Mouse (Mus musculus): ENCODE results near the gene Nos1.

Gene Nos1

DNA sequence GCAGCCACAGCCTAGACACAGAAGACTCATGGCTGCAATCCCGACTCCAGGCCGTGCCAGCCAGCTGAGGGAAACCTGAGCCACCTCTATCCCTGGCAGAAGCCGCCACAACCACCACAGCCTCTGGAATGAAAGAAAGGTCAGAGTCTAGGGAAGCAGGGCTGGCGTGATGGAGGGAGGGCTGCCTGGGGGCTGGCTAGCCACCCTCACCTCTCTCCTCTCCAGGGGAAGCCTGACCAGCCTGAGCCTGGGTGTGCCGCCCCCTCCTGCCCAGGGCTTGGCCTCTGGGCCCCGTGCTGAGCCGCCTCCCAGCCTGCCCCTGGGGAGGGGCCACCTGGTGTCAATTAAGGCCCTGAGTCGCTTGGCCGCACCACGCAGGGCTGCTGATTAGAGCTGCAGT, at the start of gene Nos1:
TSS of gene Nos1 (plus strand) at position 352 of the 400 bp plus-strand sequence.
- peak; percentile 44 for DNase-seq (ENCODE audit: low read depth, low spot score)

DNA sequence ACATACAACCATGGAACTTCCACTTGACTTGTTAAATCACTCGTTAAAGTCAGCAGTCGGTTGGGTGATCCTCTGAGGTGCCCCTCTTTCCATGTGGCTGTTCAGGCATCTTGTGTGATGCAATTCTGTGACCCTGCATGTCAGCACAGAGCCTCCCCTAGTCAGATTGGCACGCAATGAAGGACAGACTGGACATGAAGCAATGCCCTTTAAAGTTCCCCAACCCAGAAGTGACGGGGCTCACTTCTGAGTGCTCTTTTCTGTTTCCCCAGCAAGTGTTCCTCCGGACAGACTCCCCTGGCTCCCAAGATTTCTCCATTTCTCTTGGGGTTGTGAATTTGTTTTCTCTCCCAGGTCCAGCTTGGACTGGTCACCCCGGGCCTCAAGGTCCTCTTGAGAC, 49.5 kb upstream of the Nos1 start:
- DNase-seq (ENCODE audit: low read depth, low spot score): no peak

DNA sequence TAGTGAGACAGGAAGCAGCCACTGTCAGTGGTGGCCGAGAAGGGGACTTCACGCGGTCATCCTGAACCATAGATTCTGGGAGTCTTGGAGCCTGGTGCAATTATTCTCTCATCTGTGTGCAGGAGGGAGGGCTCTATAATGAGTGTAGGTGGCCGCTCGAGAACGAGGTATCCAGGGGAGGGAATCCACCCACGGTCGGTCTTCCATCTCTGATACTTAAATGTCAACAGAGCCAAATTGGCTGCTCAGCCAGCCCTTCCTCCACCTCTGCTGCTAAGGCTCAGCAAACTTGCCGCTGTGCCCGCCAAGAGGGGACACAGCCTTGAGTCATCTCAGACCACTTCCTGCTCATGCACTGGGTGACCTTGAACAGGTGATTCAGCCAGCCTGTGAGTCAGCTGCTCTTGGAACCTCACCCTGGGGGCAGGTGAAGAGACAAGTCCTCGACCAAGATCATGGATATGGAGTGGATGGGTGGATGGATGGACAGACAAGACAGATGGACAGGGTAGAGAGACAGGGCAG, 36.1 kb upstream of the Nos1 start:
- DNase-seq (ENCODE audit: low read depth, low spot score): no peak

DNA sequence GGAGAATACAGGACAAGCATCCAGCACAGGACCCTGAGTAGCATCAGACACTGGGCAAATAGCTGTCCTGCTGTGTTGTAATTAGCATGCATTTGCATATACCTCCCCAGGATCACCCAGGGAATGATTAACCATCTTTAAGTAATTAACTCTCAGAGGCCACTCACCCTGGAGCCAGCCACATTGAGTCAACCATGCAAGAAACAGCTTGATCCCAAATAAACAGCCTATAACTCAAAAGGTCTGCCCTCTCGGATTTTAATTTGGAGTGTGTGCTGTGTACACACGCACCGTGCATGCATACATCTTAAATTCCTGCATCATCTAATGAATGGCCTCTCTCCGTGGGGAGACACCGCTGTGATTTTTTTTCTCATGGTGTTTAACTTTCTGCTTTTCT, 31.5 kb upstream of the Nos1 start:
- no peak for DNase-seq (ENCODE audit: low read depth, low spot score)

DNA sequence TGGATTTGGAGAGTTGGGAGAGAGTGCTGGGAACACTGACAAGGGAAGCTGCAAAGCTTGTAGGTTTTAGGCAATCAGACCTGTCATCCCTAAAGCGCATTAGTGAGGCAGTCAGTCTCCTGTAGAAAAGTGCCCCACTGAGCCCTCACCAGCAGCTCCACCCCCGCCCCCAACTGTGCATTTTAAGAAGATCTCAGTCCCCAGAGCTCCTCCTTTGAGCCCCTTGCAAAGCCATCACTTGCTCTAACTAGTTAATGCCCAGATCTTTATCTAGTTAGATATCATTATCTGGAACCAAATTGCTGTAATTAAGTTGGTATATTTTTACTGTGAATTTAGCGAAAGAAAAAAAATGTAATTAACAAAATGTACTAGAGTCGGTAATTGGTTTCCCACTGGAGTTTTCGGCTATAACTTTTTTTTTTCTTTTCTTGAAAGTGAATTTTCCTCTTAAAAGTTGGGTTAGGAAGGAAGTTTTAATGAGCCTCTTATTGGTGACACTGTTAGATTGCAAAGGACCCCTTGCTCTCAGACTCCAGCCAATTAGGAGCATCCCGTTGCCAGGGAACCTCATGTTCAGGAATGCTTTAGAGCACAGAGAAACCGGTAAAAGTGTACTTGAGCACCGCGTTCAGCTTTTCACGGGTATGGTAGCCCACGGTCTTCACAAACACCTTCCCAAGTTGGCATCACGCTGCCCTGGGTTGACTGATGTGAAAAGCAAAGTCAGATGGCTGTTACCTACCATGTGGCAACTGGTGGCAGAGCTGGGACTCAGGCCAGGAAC, 22.9 kb upstream of the Nos1 start:
- DNase-seq (ENCODE audit: low read depth, low spot score): no peak

DNA sequence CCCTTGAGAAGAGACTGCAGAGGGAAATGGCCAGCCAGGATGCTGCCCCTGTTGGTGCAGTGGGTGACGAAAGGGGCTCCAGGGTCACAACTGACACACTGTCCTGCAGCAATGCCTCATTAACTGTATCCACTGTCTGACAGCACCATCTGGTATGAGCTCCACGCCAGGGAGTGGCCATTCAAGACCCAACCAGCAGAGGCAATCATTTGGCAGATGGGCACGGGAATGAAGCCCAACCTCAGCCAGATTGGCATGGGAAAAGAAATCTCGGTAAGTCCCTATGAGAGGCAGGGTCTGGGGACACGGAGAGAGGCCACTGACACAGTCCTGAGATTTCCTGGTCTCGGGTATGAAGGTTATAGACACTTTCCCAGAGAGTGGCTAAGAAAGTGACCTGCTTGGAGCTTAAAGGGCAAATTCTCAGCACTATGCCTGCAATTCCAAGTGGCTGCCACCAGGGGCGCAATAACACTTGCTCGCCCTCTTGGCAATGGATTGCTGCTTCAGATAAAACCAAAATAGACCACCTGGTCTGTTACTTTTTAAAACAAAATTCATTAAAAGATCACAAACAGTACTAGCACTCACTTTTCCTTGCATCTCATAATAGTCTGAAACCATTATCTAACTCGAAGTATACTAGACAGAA, 19.5 kb upstream of the Nos1 start:
- DNase-seq (ENCODE audit: low read depth, low spot score): no peak

DNA sequence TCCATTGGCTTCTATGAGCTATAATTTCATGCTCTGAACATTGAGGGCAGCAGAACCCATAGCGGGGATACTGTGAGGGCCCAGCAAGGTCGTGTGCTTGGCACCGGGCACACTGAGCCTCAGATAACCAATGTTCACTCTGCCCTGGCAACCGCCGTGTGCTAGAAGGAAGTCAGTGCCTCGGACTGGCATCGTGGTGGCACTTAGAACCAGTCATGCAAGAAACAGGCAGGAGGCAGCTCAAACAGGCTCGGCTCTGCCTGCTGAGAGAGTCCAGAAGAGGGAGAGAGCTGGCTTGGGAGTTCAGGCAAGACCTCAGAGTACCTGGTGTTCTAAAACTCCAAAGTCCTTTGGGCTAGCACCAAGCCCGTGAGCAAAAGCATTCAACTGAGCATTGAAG, 16.3 kb upstream of the Nos1 start:
- DNase-seq (ENCODE audit: low read depth, low spot score): no peak

DNA sequence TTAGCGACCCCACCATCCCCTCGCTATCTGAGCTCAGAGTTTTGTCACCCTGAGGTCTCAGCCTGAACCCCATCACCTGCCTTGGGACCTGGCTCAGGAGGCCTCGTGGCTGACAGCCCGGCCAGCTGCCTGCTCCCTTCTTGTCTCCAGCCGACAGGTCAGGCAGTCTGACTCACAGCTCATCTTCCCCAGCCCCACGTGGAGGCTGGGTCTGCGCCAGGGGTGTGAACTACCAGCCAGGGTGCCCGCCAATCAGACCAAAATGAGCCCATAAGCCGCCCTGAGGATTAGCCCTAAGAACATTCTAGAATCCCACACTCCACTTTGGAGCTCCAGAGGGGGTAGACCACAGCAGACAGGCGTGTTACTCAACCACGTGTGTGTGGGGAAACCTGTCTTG, 1.7 kb upstream of the Nos1 start:
- DNase-seq (ENCODE audit: low read depth, low spot score): no peak

DNA sequence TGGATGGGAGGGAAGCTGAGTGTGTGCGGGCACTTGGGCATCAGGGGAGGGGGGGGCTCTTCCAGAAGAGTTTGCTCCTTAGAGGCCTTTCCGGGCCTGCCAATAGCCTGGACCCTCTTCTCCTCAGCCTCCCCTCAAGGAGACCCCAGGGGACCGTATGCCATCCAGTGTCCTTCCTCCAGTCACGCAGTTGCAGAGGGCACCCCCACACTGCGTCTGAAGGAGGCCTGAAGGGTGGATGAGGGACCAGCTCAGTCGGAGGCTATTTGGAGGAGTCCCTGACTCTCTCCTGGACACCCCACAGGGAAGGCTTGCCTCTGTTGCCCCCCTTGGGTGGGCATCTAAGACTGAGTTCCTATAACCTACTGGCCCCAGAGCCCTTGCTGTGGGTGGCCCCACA, 346 bp downstream of the Nos1 start:
- DNase-seq (ENCODE audit: low read depth, low spot score): no peak

DNA sequence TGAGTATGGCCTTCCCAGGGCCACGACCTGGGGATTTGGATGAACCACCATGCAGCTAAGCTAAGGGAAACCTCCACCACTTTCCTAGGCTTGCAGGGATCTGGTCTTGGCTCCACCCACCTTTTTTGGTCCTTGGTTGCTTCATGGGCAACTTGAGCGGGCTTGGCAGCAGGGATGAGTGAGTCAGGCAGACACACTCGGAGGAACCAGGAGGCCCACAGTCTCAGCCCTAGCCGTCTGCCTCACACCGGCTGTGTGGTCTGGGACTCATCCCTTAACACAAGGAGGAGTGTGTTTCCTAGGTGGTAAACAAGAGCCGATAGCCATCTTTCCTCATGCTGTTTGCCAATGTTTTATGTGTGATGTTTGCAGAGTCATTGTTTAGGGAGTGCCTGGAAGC, 9.2 kb downstream of the Nos1 start:
- DNase-seq (ENCODE audit: low read depth, low spot score): no peak

DNA sequence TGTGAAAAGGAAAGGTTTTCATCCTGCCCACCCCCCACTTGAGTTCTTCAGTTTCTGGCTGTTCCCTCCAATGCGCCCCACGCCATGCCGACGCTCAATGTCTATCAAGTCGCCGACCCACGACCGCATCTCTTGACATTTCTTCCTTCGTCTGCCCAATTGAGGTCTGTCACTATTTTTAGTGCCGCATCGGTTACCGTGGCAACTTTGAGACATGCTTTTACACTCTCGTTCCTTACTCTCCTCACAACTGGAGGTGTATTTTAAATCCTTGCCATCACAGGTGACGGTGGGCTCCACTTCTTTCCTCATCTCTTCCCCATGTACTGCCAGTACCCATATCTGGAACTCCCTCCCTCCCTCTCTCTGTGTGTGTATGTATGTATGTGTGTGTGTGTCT, 11.0 kb downstream of the Nos1 start:
- DNase-seq (ENCODE audit: low read depth, low spot score): no peak

DNA sequence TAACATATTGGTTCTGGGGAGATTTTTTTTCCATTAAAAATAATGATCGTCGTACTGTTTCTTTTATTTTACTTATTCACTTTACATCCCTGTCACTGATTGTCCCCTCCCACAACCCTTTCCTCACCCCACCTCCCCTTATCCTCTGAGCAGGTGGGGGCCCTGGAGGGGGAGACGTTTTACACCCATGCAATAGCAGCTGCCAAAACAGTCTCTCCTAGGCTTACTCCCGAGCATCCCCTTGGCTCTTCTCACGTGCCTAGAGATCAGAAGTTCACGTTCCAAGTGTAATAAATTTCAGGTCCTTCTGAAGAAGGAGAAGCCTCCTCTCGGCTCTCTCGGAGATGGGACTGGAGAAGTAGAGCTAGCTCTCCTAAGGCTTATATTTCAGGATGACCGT, 20.0 kb downstream of the Nos1 start:
- no peak for DNase-seq (ENCODE audit: low read depth, low spot score)

DNA sequence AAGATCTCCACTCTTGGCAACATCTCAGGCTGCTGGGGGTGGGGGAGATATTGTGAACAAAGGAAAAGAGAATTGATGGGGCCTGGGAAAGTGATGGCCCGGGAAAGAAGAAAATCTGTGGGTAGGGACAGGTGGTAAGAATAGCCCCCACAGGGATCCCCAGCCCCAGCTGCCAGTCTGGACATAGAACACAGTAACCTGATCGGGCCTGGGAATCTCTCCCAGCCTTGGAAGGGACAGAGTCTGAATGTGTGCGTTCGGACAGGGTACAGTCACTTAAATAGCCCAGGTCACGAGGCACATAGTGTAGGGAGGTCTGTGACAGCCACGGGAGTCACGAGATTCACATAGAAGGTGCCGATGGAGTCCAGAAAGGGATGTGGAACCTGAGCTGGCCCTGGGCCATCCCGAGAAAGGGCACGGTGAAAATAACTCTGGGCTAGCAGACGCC, 21.3 kb downstream of the Nos1 start:
- no peak for DNase-seq (ENCODE audit: low read depth, low spot score)

DNA sequence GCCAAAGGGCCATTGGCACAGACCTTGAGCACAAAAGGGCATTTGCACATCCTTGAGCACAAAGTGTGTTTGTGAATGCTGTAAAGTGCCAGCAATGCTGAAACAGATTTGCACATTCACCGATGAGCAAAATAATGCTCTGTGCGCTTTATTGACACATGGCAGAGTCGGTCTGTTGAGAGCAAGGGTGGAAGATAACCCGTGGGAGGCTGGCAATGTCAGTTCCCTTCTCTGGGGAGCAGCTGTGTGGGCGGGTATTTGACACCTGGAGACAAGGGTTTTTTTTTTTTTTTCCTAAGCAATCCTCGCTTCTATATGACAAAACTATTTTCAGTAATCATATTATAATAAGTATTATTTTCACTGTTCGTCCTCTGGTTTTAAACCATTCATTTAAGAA, 22.7 kb downstream of the Nos1 start:
- DNase-seq (ENCODE audit: low read depth, low spot score): no peak

DNA sequence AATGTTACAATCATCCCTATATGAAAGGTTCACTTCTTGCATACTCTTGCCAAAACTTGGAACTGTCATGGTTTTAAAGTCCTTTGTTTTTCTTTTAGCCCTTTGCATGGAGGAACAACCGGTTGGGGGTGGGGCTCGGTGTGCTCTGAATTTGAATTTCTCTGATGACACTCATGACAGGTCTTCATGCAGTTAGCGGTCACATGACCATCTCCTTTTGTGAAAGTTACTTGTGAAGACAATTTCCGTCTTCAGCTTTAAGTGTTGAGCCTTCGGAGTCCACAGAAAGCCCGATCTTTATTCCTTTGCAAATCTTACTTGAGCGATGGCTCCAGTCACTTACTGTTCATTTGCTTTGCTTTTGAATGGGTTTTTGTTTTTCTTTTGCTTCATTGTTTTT, 30.1 kb downstream of the Nos1 start:
- no peak for DNase-seq (ENCODE audit: low read depth, low spot score)

DNA sequence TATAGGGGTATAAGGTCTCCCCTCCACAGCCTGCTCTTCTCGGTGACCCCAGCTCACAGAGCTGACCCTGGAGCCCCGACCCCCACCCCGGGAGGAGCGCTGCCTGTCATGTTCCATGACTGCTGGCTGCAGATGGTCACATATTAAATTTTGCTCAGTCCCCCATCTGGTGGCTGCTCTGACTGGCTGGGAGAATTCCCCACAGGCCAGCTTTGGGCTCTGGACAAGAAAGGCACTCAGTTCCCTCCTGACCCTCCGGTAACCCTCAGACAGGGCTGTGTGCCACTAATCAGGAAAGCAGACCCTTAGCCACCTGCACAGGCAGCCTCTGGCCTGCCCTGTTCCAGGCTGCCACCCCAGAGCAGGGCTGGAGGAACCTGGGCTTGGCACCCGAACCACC, 38.0 kb downstream of the Nos1 start:
- DNase-seq (ENCODE audit: low read depth, low spot score): peak; percentile 42

DNA sequence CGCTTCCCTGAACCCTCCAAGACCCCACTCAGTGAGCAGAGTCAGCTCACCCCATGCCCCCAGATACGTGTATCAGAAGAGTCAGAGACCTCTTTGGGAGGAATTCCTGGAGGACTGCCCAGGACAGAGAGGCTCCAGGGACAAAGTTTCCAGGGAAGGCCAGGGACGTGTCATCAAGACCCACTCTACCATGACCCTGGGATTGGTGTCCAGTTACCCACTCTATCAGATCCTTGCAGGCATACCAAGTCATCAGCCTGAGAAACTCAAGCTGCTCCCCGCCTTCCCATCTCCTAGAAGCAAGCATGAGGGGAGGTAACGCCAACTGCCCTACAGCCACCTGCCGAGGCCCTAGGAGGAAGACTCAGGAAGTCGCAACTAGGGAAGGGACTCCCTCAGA, 39.6 kb downstream of the Nos1 start:
- DNase-seq (ENCODE audit: low read depth, low spot score): no peak

DNA sequence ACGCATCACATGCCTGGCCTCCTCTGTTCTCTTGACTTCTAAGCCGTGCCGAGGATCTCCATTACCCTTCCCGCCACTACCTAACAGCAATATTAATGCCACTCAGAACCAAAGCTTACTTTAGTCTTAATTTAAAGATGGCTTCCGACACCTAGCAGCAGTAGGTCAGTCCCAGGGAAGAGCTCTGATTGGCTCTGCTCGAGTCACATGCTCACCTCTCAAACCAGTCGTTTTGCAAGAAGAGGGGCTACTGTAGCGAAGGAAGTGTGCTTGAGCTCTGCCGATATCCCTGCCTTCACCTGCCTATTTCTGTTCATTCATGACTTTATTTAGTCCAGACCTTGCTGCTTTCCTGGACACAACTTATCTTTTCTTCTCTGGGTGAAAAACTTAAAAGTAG, 43.0 kb downstream of the Nos1 start:
- no peak for DNase-seq (ENCODE audit: low read depth, low spot score)

DNA sequence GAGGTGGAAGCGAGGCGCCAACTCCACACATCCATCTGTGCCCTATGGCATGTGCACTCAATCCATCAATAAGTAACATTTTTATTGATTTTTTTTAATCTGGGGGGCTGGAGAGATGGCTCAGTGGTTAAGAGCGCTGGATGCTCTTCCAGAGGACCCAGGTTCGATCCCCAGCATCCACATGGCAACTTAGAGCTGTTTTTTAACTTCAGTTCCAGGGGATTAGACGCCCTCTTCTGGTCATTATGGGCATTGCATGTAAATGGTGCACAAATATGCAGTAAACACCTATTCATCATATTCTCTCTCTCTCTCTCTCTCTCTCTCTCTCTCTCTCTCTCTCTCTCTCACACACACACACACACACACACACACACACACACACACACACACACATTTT, 43.7 kb downstream of the Nos1 start:
- DNase-seq (ENCODE audit: low read depth, low spot score): no peak

DNA sequence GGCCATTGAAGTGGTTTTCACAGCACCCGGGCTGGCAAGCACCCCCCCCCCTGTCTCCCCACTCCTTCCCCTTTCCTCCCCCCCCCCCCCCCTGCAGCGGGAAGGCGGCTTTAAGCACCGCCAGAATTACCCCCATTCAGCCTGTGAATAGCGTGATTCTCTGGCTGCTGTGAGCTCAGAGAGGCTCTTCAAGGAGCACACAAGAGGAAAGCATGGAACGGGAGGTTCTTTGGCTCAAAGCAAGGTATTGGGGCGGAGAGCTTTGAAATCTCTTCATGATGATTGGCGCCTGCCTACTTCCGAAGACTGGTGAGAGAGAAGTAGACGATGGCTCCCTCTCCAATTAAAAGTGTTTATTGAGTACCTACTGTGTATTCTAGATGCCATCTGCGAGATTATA, 44.5 kb downstream of the Nos1 start:
- no peak for DNase-seq (ENCODE audit: low read depth, low spot score)

DNA sequence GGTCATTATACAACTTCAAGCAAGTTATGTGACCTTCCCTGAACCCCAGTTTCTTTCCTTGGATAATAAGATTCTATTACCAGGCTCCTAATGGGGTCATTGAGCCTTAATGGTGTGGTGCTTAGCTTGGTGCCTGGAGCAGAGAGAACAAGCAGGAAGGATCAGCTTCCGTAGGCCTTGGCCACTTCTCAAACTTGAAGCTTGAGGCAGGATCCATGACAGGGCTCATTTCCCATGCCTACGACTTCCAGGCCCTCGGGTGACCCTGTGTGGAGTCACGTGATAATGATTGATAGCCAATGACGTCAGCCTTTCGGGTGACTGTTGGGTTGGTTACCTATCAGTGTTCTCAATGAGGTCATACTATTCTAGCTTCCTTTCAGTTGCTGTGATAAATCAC, 46.5 kb downstream of the Nos1 start:
- peak; percentile 15 for DNase-seq (ENCODE audit: low read depth, low spot score)

DNA sequence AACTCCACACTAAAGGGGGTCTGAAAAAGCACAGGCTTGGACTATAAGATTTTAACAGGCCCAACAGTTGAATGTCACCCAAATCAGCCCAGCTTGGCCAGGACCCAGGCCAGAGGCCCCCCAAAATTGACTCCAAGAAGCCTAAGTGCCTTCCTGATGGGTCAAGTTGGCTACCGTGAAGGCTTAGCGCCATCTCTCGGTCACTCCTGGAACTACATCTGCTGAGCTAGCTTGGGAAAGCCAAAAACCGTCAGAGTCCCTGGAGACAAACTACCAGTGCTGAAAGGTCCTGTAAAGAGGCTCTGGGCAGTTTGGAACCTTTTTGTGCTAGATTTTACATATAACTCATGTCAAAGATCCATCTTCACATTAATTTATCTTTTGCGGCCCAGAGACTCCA, 56.1 kb downstream of the Nos1 start:
- peak; percentile 84 for DNase-seq (ENCODE audit: low read depth, low spot score)

DNA sequence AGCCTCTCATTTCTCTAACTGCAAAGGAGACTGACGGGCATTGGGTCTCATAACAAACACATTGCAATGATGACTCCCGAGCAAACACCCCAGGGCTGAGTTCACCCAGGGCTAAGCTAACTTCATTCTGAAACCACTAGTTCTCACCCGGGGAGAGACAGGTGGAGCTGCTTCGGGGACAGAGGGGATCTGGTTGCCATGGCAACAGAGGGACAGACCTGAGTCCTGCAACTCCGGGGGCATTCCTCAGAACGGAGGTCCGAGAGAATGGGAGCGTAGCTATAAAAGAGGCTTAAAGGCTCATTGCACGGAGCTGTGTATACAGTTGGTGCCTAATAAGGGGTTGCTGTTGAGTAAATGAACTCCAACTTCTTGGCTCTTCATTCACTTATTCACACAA, 56.9 kb downstream of the Nos1 start:
- peak; percentile 56 for DNase-seq (ENCODE audit: low read depth, low spot score)

Data from mesoderm, embryonic 11.5 days (tissue).